Mouse (Mus musculus): ENCODE measurements around the gene Stx2. TPM values are rescaled to one million over a fixed set of nuclear protein-coding genes. Genes with fewer than 3 reads are reported as not detected.

Stx2 gene
- 24.9 and 25.3 TPM in 2 replicates for polyA plus RNA-seq (2016; fragmentation: Nextera tagmentation; extraction: Ambion mirVana)

GRCm38 (mm10) chr5:129008412-129008826, at the start of gene Stx2:
Stx2 (minus strand) TSS chr5:129008574.
- Histone ChIP-seq H3K4me3 (peak within 1 kb of the TSS; percentile 84), H3K9me3 (no peaks in the 10 kb centered on the region), H3K27me3 (ENCODE audit: poor library complexity, severe bottlenecking) (peaks cover 4% of the 10 kb centered on the region; the same call in 1 of the 2 replicates), H3K27ac (peak within 1 kb of the TSS; percentile 93), H3K36me3 (replicated peaks) (peaks cover 14% of the 10 kb centered on the region), H3K4me1 (peaks cover 34% of the 10 kb centered on the region)
- DNase-seq (ENCODE audit: extremely low spot score, low spot score): peak; percentile 87
- WGBS: under 1% methylated on average over 39 of the region's 39 CpGs

GRCm38 (mm10) chr5:129054675-129055284, 46.4 kb upstream of the Stx2 start:
- no peak overlapping the region for H3K4me3 ChIP-seq
- H3K4me1 ChIP-seq: peaks cover 13% of the 10 kb centered on the region
- H3K27me3 ChIP-seq (ENCODE audit: poor library complexity, severe bottlenecking): 0 out of 2 replicates have a peak, but pooled peaks cover 3% of the 10 kb centered on the region
- 86% methylated on average over 9 of the region's 9 CpGs for WGBS
- no peaks in the 10 kb centered on the region for H3K36me3 ChIP-seq (replicated peaks)
- no peaks in the 10 kb centered on the region for H3K9me3 ChIP-seq
- DNase-seq (ENCODE audit: extremely low spot score, low spot score): no peak
- no peak overlapping the region for H3K27ac ChIP-seq

- peak; percentile 47 for DNase-seq (ENCODE audit: extremely low spot score, low spot score)
- H3K36me3 ChIP-seq (replicated peaks): no peaks in the 10 kb centered on the region
- H3K27me3 ChIP-seq (ENCODE audit: poor library complexity, severe bottlenecking): 0 out of 2 replicates have a peak, but pooled peaks cover 3% of the 10 kb centered on the region
- WGBS: 25% methylated on average over 20 of the region's 20 CpGs
- peak overlapping the region; percentile 81 for H3K27ac ChIP-seq
- H3K4me1 ChIP-seq: peaks cover 25% of the 10 kb centered on the region
- H3K4me3 ChIP-seq: peak overlapping the region; percentile 27; the same call in 1 of the 2 replicates
- H3K9me3 ChIP-seq: no peaks in the 10 kb centered on the region
Observed at GRCm38 (mm10) chr5:129052636-129053355, 44.4 kb upstream of the Stx2 start.

GRCm38 (mm10) chr5:129051910-129052309, 43.5 kb upstream of the Stx2 start:
- Histone ChIP-seq H3K27ac (no peak overlapping the region), H3K9me3 (no peaks in the 10 kb centered on the region), H3K4me1 (peaks cover 25% of the 10 kb centered on the region), H3K27me3 (ENCODE audit: poor library complexity, severe bottlenecking) (0 out of 2 replicates have a peak, but pooled peaks cover 3% of the 10 kb centered on the region), H3K4me3 (no peak overlapping the region), H3K36me3 (replicated peaks) (no peaks in the 10 kb centered on the region)
- WGBS: 85% methylated on average over 3 of the region's 3 CpGs
- no peak for DNase-seq (ENCODE audit: extremely low spot score, low spot score)

- Histone ChIP-seq H3K4me1 (peaks cover 41% of the 10 kb centered on the region), H3K36me3 (replicated peaks) (no peaks in the 10 kb centered on the region), H3K27ac (no peak overlapping the region), H3K9me3 (no peaks in the 10 kb centered on the region), H3K27me3 (ENCODE audit: poor library complexity, severe bottlenecking) (0 out of 2 replicates have a peak, but pooled peaks cover 3% of the 10 kb centered on the region), H3K4me3 (no peak overlapping the region)
- DNase-seq (ENCODE audit: extremely low spot score, low spot score): peak; percentile 53
- WGBS: 80% methylated on average over 9 of the region's 9 CpGs
Observed at GRCm38 (mm10) chr5:129049372-129049771, 41.0 kb upstream of the Stx2 start.

GRCm38 (mm10) chr5:129045641-129046580, 37.5 kb upstream of the Stx2 start:
- Histone ChIP-seq H3K27ac (peak overlapping the region; percentile 37; the same call in 1 of the 2 replicates), H3K27me3 (ENCODE audit: poor library complexity, severe bottlenecking) (no peaks in the 10 kb centered on the region), H3K4me1 (peaks cover 29% of the 10 kb centered on the region), H3K9me3 (no peaks in the 10 kb centered on the region), H3K4me3 (no peak overlapping the region), H3K36me3 (replicated peaks) (no peaks in the 10 kb centered on the region)
- whole genome bisulfite sequencing: 67% methylated on average over 26 of the region's 26 CpGs
- DNase-seq (ENCODE audit: extremely low spot score, low spot score): no peak

GRCm38 (mm10) chr5:129037739-129038138, 29.4 kb upstream of the Stx2 start:
- no peak overlapping the region for H3K27ac ChIP-seq
- peaks cover 4% of the 10 kb centered on the region for H3K9me3 ChIP-seq
- H3K36me3 ChIP-seq (replicated peaks): no peaks in the 10 kb centered on the region
- no peak for DNase-seq (ENCODE audit: extremely low spot score, low spot score)
- H3K4me3 ChIP-seq: no peak overlapping the region
- WGBS: 87% methylated on average over 7 of the region's 7 CpGs
- H3K27me3 ChIP-seq (ENCODE audit: poor library complexity, severe bottlenecking): no peaks in the 10 kb centered on the region
- H3K4me1 ChIP-seq: no peaks in the 10 kb centered on the region

GRCm38 (mm10) chr5:129036678-129037077, 28.3 kb upstream of the Stx2 start:
- H3K4me3 ChIP-seq: no peak overlapping the region
- no peaks in the 10 kb centered on the region for H3K36me3 ChIP-seq (replicated peaks)
- no peaks in the 10 kb centered on the region for H3K4me1 ChIP-seq
- no peak overlapping the region for H3K27ac ChIP-seq
- peaks cover 4% of the 10 kb centered on the region for H3K9me3 ChIP-seq
- no peak for DNase-seq (ENCODE audit: extremely low spot score, low spot score)
- WGBS: 94% methylated on average over 5 of the region's 5 CpGs
- H3K27me3 ChIP-seq (ENCODE audit: poor library complexity, severe bottlenecking): no peaks in the 10 kb centered on the region

GRCm38 (mm10) chr5:129029131-129029723, 20.9 kb upstream of the Stx2 start:
- Histone ChIP-seq H3K36me3 (replicated peaks) (peaks cover 36% of the 10 kb centered on the region), H3K27ac (no peak overlapping the region), H3K4me3 (no peak overlapping the region), H3K9me3 (peaks cover 4% of the 10 kb centered on the region), H3K4me1 (no peaks in the 10 kb centered on the region), H3K27me3 (ENCODE audit: poor library complexity, severe bottlenecking) (no peaks in the 10 kb centered on the region)
- WGBS: 72% methylated on average over 5 of the region's 5 CpGs
- DNase-seq (ENCODE audit: extremely low spot score, low spot score): no peak

- no peak for DNase-seq (ENCODE audit: extremely low spot score, low spot score)
- Histone ChIP-seq H3K9me3 (no peaks in the 10 kb centered on the region), H3K27me3 (ENCODE audit: poor library complexity, severe bottlenecking) (no peaks in the 10 kb centered on the region), H3K27ac (no peak overlapping the region), H3K4me3 (no peak overlapping the region), H3K4me1 (peaks cover 9% of the 10 kb centered on the region), H3K36me3 (replicated peaks) (peaks cover 58% of the 10 kb centered on the region)
- 82% methylated on average over 1 of the region's 1 CpGs for WGBS
Observed at GRCm38 (mm10) chr5:129026637-129027036, 18.3 kb upstream of the Stx2 start.

GRCm38 (mm10) chr5:129026171-129026570, 17.8 kb upstream of the Stx2 start:
- Histone ChIP-seq H3K27me3 (ENCODE audit: poor library complexity, severe bottlenecking) (no peaks in the 10 kb centered on the region), H3K36me3 (replicated peaks) (peaks cover 63% of the 10 kb centered on the region), H3K4me1 (peaks cover 12% of the 10 kb centered on the region), H3K9me3 (no peaks in the 10 kb centered on the region), H3K27ac (no peak overlapping the region), H3K4me3 (no peak overlapping the region)
- 91% methylated on average over 3 of the region's 3 CpGs for WGBS
- DNase-seq (ENCODE audit: extremely low spot score, low spot score): no peak

GRCm38 (mm10) chr5:129025725-129026124, 17.4 kb upstream of the Stx2 start:
- Histone ChIP-seq H3K4me3 (no peak overlapping the region), H3K9me3 (no peaks in the 10 kb centered on the region), H3K36me3 (replicated peaks) (peaks cover 67% of the 10 kb centered on the region), H3K4me1 (peaks cover 12% of the 10 kb centered on the region), H3K27me3 (ENCODE audit: poor library complexity, severe bottlenecking) (no peaks in the 10 kb centered on the region), H3K27ac (no peak overlapping the region)
- WGBS: 90% methylated on average over 2 of the region's 2 CpGs
- no peak for DNase-seq (ENCODE audit: extremely low spot score, low spot score)
